Mouse (Mus musculus) erythroblast, embryonic 14.5 days (primary cell): Measurements from ENCODE around the gene Ints6l.

Source experiments
- GATA1 ChIP-seq: IDR thresholded peaks from 2 replicates; pipeline ENCODE4 v1.6.1; 2012; ENCODE audit warnings: low read length, inconsistent platforms, mixed read lengths
- TAL1 ChIP-seq: IDR thresholded peaks from 3 replicates; pipeline ENCODE4 v1.6.1; 2012; ENCODE audit warnings: low read length, inconsistent platforms, mixed read lengths

GRCm38 (mm10) chrX:56467688-56468087 is 13.0 kb downstream of the Ints6l start:
- TF ChIP-seq GATA1 = no peak
- TF ChIP-seq TAL1 = no peak
